Mouse (Mus musculus): ENCODE measurements around the gene Mef2d.

DNA sequence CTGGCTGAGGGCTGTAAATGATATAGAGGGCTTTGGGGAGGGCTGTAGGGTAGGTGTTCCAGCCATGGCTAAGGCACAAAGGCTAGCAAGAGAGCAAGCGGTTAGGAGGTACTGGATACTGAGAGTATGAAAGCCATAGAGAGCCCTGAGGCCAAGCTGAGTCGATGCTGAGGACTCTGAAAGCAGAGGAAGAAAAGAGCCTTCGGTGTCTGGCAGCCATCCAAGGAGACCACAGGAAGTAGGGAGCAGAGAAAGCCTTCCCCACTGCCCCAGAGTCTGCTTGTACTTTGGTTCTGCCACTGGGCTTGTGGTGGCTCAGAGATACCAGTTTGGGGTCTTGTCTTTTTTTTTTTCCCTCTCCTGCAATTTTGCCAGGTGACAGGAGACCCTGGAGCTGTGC lies 41.9 kb upstream of the Mef2d start:
- TF ChIP-seq CTCF (IDR thresholded peaks at IDR 0.05; ENCODE audit: low read depth) (no peak), EP300 (IDR thresholded peaks at IDR 0.05; ENCODE audit: low read depth) (no peak)

All from liver, embryonic 14.5 days (tissue).